Mouse (Mus musculus): Measurements from ENCODE around the gene Tead4.

GRCm38 (mm10) chr6:128282126-128282525 lies 18.5 kb downstream of the Tead4 start:
- no peak for TF ChIP-seq EP300 (IDR thresholded peaks at IDR 0.05; ENCODE audit: low read depth)
- no peak for TF ChIP-seq CTCF (IDR thresholded peaks at IDR 0.05; ENCODE audit: low read depth)

Data from liver, postnatal 0 days (tissue).